Comparison of ENCODE assay signal across 8 mouse cellular contexts in genomic region chr4:34882818-34883217, GRCm38 (mm10). TPM values are rescaled to one million over a fixed set of nuclear protein-coding genes. Genes with fewer than 3 reads are reported as not detected.
DNase-seq lines count a peak whose midpoint lies in the region; ATAC-seq and TF ChIP-seq lines count a peak whose summit lies in the region.

Gene Zfp292 (minus strand): TSS chr4:34882960.

- peaks cover 46% of the 10 kb centered on the region for H3K79me3 ChIP-seq in C2C12 (ENCODE audit: low read depth)

- no peaks in the 10 kb centered on the region for H3K9me3 ChIP-seq in kidney, embryonic 14.5 days (ENCODE audit: control insufficient read depth, low read length)
- H3K9me3 ChIP-seq in limb, embryonic 15.5 days: no peaks in the 10 kb centered on the region
- H3K9me3 ChIP-seq in midbrain, postnatal 0 days (ENCODE audit: low read length): no peaks in the 10 kb centered on the region

- peak within 1 kb of the TSS; percentile 84 for H3K27ac ChIP-seq in embryonic fibroblast, embryonic 13.5 days (ENCODE audit: insufficient read depth, low read length)
- H3K27ac ChIP-seq in kidney, embryonic 14.5 days (ENCODE audit: low read depth, low read length): peak within 1 kb of the TSS; percentile 99
- peak within 1 kb of the TSS; percentile 96 for H3K27ac ChIP-seq in limb, embryonic 15.5 days
- H3K27ac ChIP-seq in midbrain, postnatal 0 days (ENCODE audit: low read depth, low read length): peak within 1 kb of the TSS; percentile 96

- peak; percentile 91 for TF ChIP-seq POLR2A in embryonic fibroblast, embryonic 13.5 days (IDR thresholded peaks at IDR 0.05; ENCODE audit: low read depth, low read length)

- 1% methylated on average over 39 of the region's 44 CpGs for WGBS in kidney, embryonic 14.5 days
- under 1% methylated on average over 40 of the region's 44 CpGs for WGBS in limb, embryonic 15.5 days
- under 1% methylated on average over 44 of the region's 44 CpGs for WGBS in midbrain, postnatal 0 days

- peaks cover 59% of the 10 kb centered on the region for H3K79me2 ChIP-seq in C2C12 (ENCODE audit: control insufficient read depth, insufficient read depth)

- no peaks in the 10 kb centered on the region; the same call in 1 of the 2 replicates for H3K4me1 ChIP-seq in embryonic fibroblast, embryonic 13.5 days (ENCODE audit: control insufficient read depth, insufficient read depth, low read length)
- H3K4me1 ChIP-seq in kidney, embryonic 14.5 days (ENCODE audit: control insufficient read depth, insufficient read depth, low read length): peaks cover 10% of the 10 kb centered on the region; the same call in 1 of the 2 replicates
- H3K4me1 ChIP-seq in limb, embryonic 15.5 days: peaks cover 13% of the 10 kb centered on the region
- H3K4me1 ChIP-seq in midbrain, postnatal 0 days (ENCODE audit: insufficient read depth, low read length): peaks cover 12% of the 10 kb centered on the region

- H3ac ChIP-seq in C2C12 (ENCODE audit: control insufficient read depth, insufficient read length, low read depth): peak within 1 kb of the TSS; percentile 74

- TF ChIP-seq CTCF in C2C12 (IDR thresholded peaks at IDR 0.05; ENCODE audit: control insufficient read depth, insufficient read depth, insufficient read length): no peak
- no peak for TF ChIP-seq CTCF in embryonic fibroblast, embryonic 13.5 days (IDR thresholded peaks at IDR 0.05; ENCODE audit: borderline replicate concordance, insufficient read depth, low read length)
- TF ChIP-seq CTCF in midbrain, postnatal 0 days (IDR thresholded peaks at IDR 0.05): no peak

- H3K9ac ChIP-seq in kidney, embryonic 14.5 days (ENCODE audit: low read depth, low read length): peak within 1 kb of the TSS; percentile 100
- peak within 1 kb of the TSS; percentile 99 for H3K9ac ChIP-seq in limb, embryonic 15.5 days
- peak within 1 kb of the TSS; percentile 96 for H3K9ac ChIP-seq in midbrain, postnatal 0 days (replicated peaks; ENCODE audit: low read length, poor library complexity, severe bottlenecking)

- H3K4me2 ChIP-seq in kidney, embryonic 14.5 days (replicated peaks; ENCODE audit: low read depth, low read length): peak within 1 kb of the TSS; percentile 71
- H3K4me2 ChIP-seq in limb, embryonic 15.5 days: peak within 1 kb of the TSS; percentile 68
- H3K4me2 ChIP-seq in midbrain, postnatal 0 days (ENCODE audit: low read depth, low read length, poor library complexity, severe bottlenecking): peak within 1 kb of the TSS; percentile 59

- DNase-seq in brain, adult 2 months (ENCODE audit: low read depth, low spot score): peak; percentile 98
- peak; percentile 92 to 94 for DNase-seq in heart, adult 9 months (ENCODE audit: low spot score in 2 of 2)
- peak; percentile 95 for DNase-seq in midbrain, postnatal 0 days (ENCODE audit: low spot score)
- DNase-seq in spleen, postnatal 10 days (ENCODE audit: low spot score in 2 of 2): peak; percentile 83 to 92

- no peaks in the 10 kb centered on the region for H3K27me3 ChIP-seq in C2C12 (ENCODE audit: control insufficient read depth, insufficient read depth, insufficient read length)
- H3K27me3 ChIP-seq in kidney, embryonic 14.5 days (ENCODE audit: control insufficient read depth, insufficient read depth, low read length): no peaks in the 10 kb centered on the region
- no peaks in the 10 kb centered on the region for H3K27me3 ChIP-seq in limb, embryonic 15.5 days
- H3K27me3 ChIP-seq in midbrain, postnatal 0 days (ENCODE audit: insufficient read depth, low read length): no peaks in the 10 kb centered on the region

- no peaks in the 10 kb centered on the region for H3K36me3 ChIP-seq in C2C12 (ENCODE audit: control insufficient read depth, insufficient read depth)
- no peaks in the 10 kb centered on the region for H3K36me3 ChIP-seq in kidney, embryonic 14.5 days (ENCODE audit: control insufficient read depth, insufficient read depth, low read length)
- peaks cover 8% of the 10 kb centered on the region; the same call in 1 of the 2 replicates for H3K36me3 ChIP-seq in limb, embryonic 15.5 days
- H3K36me3 ChIP-seq in midbrain, postnatal 0 days (ENCODE audit: insufficient read depth, low read length): no peaks in the 10 kb centered on the region

- ATAC-seq in kidney, embryonic 14.5 days (ENCODE audit: low FRiP score, low TSS enrichment): peak; percentile 92
- ATAC-seq in limb, embryonic 15.5 days (ENCODE audit: insufficient number of reproducible peaks, low FRiP score, low TSS enrichment, low read depth): peak; percentile 87
- peak; percentile 95 for ATAC-seq in midbrain, postnatal 0 days (ENCODE audit: low FRiP score)

- H3K4me3 ChIP-seq in C2C12 (ENCODE audit: insufficient read depth, poor library complexity, severe bottlenecking): peak within 1 kb of the TSS; percentile 66
- H3K4me3 ChIP-seq in embryonic fibroblast, embryonic 13.5 days (ENCODE audit: insufficient read depth, low read length): peak within 1 kb of the TSS; percentile 63
- peak within 1 kb of the TSS; percentile 89 for H3K4me3 ChIP-seq in kidney, embryonic 14.5 days (ENCODE audit: low read length)
- H3K4me3 ChIP-seq in limb, embryonic 15.5 days: peak within 1 kb of the TSS; percentile 94
- peak within 1 kb of the TSS; percentile 99 for H3K4me3 ChIP-seq in midbrain, postnatal 0 days (ENCODE audit: low read depth, low read length)

TF ChIP-seq in C2C12, 6 proteins besides CTCF, POLR2A, EP300 and RAD21:
- no peak for TF ChIP-seq MYOD1 (IDR thresholded peaks at IDR 0.05; ENCODE audit: control insufficient read depth, insufficient read length, low read depth)
- TF ChIP-seq MAX (IDR thresholded peaks at IDR 0.05): peak; percentile 89
- peak; percentile 96 for TF ChIP-seq USF1 (IDR thresholded peaks at IDR 0.05; ENCODE audit: low read depth)

RNA-seq across cellular contexts. Expression of gene Zfp292, which starts in this region (rescaled TPM):
- 1.7 TPM for polyA plus RNA-seq in C2C12 (2012; fragmentation: generic; extraction: Trizol)
- polyA plus RNA-seq in embryonic fibroblast, embryonic 13.5 days (2011; ENCODE audit: insufficient read length, low read depth, missing spikeins): 16.6 and 21.7 TPM in 2 replicates
- 19.5 and 26.8 TPM in 2 replicates for polyA plus RNA-seq in kidney, embryonic 14.5 days (2014; fragmentation: Nextera tagmentation; extraction: Ambion mirVana)
- 14.6 and 17.4 TPM in 2 replicates for polyA plus RNA-seq in limb, embryonic 15.5 days (2015; fragmentation: Nextera tagmentation; extraction: Ambion mirVana)
- total RNA-seq in midbrain, postnatal 0 days (2014; rRNA removed): 36.5 and 42.4 TPM in 2 replicates
- polyA plus RNA-seq in midbrain, postnatal 0 days (2015; fragmentation: Nextera tagmentation; extraction: Ambion mirVana): 15.9 and 18.9 TPM in 2 replicates

Comparison
In these comparisons a context has a peak if more than half of its experiments do, and no peak if none do; other contexts are left out.
1. Peak in every context shown above with its lines: DNase-seq, ATAC-seq, H3K4me3 ChIP-seq and H3K27ac ChIP-seq.